Mouse (Mus musculus): ENCODE data around the gene Bahcc1.

GRCm38 (mm10) chr11:120264008-120264407, 31.3 kb downstream of the Bahcc1 start:
- TF ChIP-seq CTCF (IDR thresholded peaks at IDR 0.05; ENCODE audit: low read depth, low read length) (no peak), POLR2A (IDR thresholded peaks at IDR 0.05; ENCODE audit: extremely low read depth, insufficient read depth, low read length) (no peak)

Data from liver, adult 2 months (tissue).